Mouse (Mus musculus) kidney, adult 2 months (tissue): ENCODE measurements around the gene Cpn1.

Experiments
- CTCF ChIP-seq: fragments of 200-500 bp; conservative IDR thresholded peaks from 2 replicates; pipeline ENCODE4 v1.5.1; 2011; ENCODE audit warnings: low read depth, mild to moderate bottlenecking, control low read depth, low read length, moderate library complexity, mixed read lengths; ENCODE audit not compliant: insufficient read depth, insufficient read length
- POLR2A ChIP-seq: fragments of 200-500 bp; IDR thresholded peaks from one replicate; pipeline ENCODE4 v1.6.1; 2011; ENCODE audit warnings: low read depth, low read length, control low read depth

DNA sequence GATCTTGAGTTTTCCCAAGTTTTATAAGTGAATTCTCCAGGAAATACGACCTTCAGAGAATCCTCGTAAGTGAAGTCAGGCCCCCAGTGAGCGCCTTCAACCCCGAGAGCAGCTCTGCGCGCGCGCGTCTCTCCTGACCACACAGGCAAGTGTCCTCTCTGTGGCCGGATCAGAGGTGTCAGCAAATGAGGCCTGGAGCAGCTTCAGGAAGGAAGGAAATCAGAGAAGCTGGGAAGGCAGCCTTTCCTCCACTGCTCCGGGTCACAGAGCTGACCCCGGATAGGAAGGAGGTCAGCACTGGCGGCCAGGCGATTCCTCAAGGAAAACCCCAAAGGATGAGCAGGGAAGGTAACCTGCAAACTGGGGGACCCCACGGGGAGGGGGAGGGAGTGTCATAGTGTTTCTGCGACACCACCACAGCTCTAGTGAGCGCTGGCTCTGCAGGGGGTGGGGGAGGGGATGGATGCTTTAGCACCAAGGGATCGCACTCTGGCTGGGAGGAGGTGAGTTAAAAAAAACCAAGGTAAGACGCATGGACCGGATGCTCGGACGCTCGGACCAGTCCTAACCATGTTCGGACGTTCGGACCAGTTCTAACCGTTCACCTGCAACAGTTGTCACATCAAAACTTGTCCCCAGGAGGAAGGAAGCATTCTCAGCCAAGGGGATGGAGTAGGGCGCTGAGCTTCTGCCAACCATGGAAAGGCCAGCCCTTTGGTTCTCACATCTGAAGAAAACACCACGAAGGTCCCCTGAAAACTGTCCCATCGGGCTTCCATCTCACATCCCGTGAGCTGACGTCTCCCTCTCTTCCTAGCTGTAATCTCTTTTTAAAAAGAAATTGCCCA, 65.7 kb downstream of the Cpn1 start:
- TF ChIP-seq CTCF (no peak), POLR2A (no peak)
